In genomic region chr4:46344288-46344687, GRCm38 (mm10) we compare ENCODE assay signal across 9 mouse cellular contexts. TPM values are rescaled to one million over a fixed set of nuclear protein-coding genes. Genes with fewer than 3 reads are reported as not detected.
A peak's percentile ranks its signal among the peaks of the same experiment; 100 is the strongest.
DNase-seq lines count a peak whose midpoint lies in the region; ATAC-seq lines count a peak whose summit lies in the region.
"Had no signal": no experiment of that assay in that cellular context is flagged by ENCODE, and none has a peak within 500 bp of the region (broad histone marks: within the 10 kb centered on the region; RNA-seq: fewer than 3 reads in every experiment).

No protein-coding gene starts in this region.

- no peak overlapping the region for H3K27ac ChIP-seq in lung, embryonic 16.5 days (ENCODE audit: low read length)
- no peak overlapping the region for H3K27ac ChIP-seq in embryonic facial prominence, embryonic 13.5 days
- H3K27ac ChIP-seq in stomach, embryonic 14.5 days (ENCODE audit: low read length) = no peak overlapping the region
- H3K27ac ChIP-seq: macrophage had no signal

- no peak overlapping the region for H3K9ac ChIP-seq in lung, embryonic 16.5 days (ENCODE audit: low read length)
- H3K9ac ChIP-seq in embryonic facial prominence, embryonic 13.5 days = peak overlapping the region; percentile 32; the same call in 1 of the 2 replicates
- H3K9ac ChIP-seq in stomach, embryonic 14.5 days (replicated peaks; ENCODE audit: low read depth, low read length) = no peak overlapping the region

- WGBS in lung, embryonic 16.5 days = under 1% methylated on average over 41 of the region's 51 CpGs
- under 1% methylated on average over 51 of the region's 51 CpGs for WGBS in embryonic facial prominence, embryonic 13.5 days
- under 1% methylated on average over 49 of the region's 51 CpGs for WGBS in stomach, embryonic 14.5 days

- H3K4me1 ChIP-seq in lung, embryonic 16.5 days (replicated peaks; ENCODE audit: control insufficient read depth, insufficient read depth, low read length) = peaks cover 5% of the 10 kb centered on the region
- peaks cover 30% of the 10 kb centered on the region for H3K4me1 ChIP-seq in embryonic facial prominence, embryonic 13.5 days
- 0 out of 2 replicates have a peak, but pooled peaks cover 3% of the 10 kb centered on the region for H3K4me1 ChIP-seq in stomach, embryonic 14.5 days (ENCODE audit: control insufficient read depth, insufficient read depth, low read length)

- ATAC-seq in lung, embryonic 16.5 days (ENCODE audit: low read depth) = no peak
- ATAC-seq in embryonic facial prominence, embryonic 13.5 days (ENCODE audit: insufficient number of reproducible peaks, insufficient read depth, low FRiP score, low TSS enrichment, low read depth) = no peak
- ATAC-seq in stomach, embryonic 14.5 days (ENCODE audit: insufficient number of reproducible peaks, insufficient read depth, low FRiP score, low read depth) = no peak

- DNase-seq in lung, postnatal 25 days (ENCODE audit: low spot score) = no peak
- peak; percentile 55 for DNase-seq in induced T-regulatory cell, adult 2 months (ENCODE audit: low read depth)
- DNase-seq in lung, postnatal 14 days = peak; percentile 13
- DNase-seq in ovary, postnatal 14 days (ENCODE audit: low spot score) = no peak
- no peak for DNase-seq in cerebellum, postnatal 14 days

- peak overlapping the region; percentile 42 for H3K4me3 ChIP-seq in lung, embryonic 16.5 days (ENCODE audit: low read length)
- H3K4me3 ChIP-seq in embryonic facial prominence, embryonic 13.5 days = peak overlapping the region; percentile 44
- peak overlapping the region; percentile 32 for H3K4me3 ChIP-seq in stomach, embryonic 14.5 days (ENCODE audit: low read depth, low read length)

- peaks cover 98% of the 10 kb centered on the region for H3K27me3 ChIP-seq in lung, embryonic 16.5 days (ENCODE audit: control insufficient read depth, insufficient read depth, low read depth, low read length)
- H3K27me3 ChIP-seq in embryonic facial prominence, embryonic 13.5 days = peaks cover 99% of the 10 kb centered on the region
- H3K27me3 ChIP-seq in stomach, embryonic 14.5 days (ENCODE audit: control insufficient read depth, insufficient read depth, low read length) = peaks cover 76% of the 10 kb centered on the region

- no peaks in the 10 kb centered on the region for H3K36me3 ChIP-seq in lung, embryonic 16.5 days (ENCODE audit: control insufficient read depth, insufficient read depth, low read length)
- H3K36me3 ChIP-seq in embryonic facial prominence, embryonic 13.5 days = no peaks in the 10 kb centered on the region
- H3K36me3 ChIP-seq in stomach, embryonic 14.5 days (ENCODE audit: control insufficient read depth, insufficient read depth, low read length) = no peaks in the 10 kb centered on the region

- H3K4me2 ChIP-seq in lung, embryonic 16.5 days (ENCODE audit: low read depth, low read length) = peak overlapping the region; percentile 55
- peak overlapping the region; percentile 58 for H3K4me2 ChIP-seq in embryonic facial prominence, embryonic 13.5 days
- H3K4me2 ChIP-seq in stomach, embryonic 14.5 days (replicated peaks; ENCODE audit: low read depth, low read length) = peak overlapping the region; percentile 44

- H3K9me3 ChIP-seq in lung, embryonic 16.5 days (ENCODE audit: control insufficient read depth, low read length) = no peaks in the 10 kb centered on the region; the same call in 1 of the 2 replicates
- no peaks in the 10 kb centered on the region for H3K9me3 ChIP-seq in embryonic facial prominence, embryonic 13.5 days
- no peaks in the 10 kb centered on the region for H3K9me3 ChIP-seq in stomach, embryonic 14.5 days (ENCODE audit: control insufficient read depth, low read depth, low read length)

RNA-seq across cellular contexts. Expression of gene Foxe1, which starts 0.9 kb away (rescaled TPM):
- polyA plus RNA-seq in lung, embryonic 16.5 days (2015; fragmentation: Nextera tagmentation; extraction: Ambion mirVana) = not detected in 2 replicates
- polyA plus RNA-seq in embryonic facial prominence, embryonic 13.5 days (2015; fragmentation: Nextera tagmentation; extraction: Ambion mirVana) = 0.81 and 0.91 TPM in 2 replicates
- 0.27 and 0.60 TPM in 2 replicates for polyA plus RNA-seq in stomach, embryonic 14.5 days (2014; fragmentation: Nextera tagmentation; extraction: Ambion mirVana)
- polyA plus RNA-seq: macrophage had no signal

RNA-seq across cellular contexts. Expression of gene Trmo, which starts 44.9 kb away (rescaled TPM):
- 10.8 and 12.2 TPM in 2 replicates for polyA plus RNA-seq in lung, embryonic 16.5 days (2015; fragmentation: Nextera tagmentation; extraction: Ambion mirVana)
- 8.3 and 9.3 TPM in 2 replicates for polyA plus RNA-seq in embryonic facial prominence, embryonic 13.5 days (2015; fragmentation: Nextera tagmentation; extraction: Ambion mirVana)
- 8.9 and 11.2 TPM in 2 replicates for polyA plus RNA-seq in stomach, embryonic 14.5 days (2014; fragmentation: Nextera tagmentation; extraction: Ambion mirVana)

Comparison
In these comparisons a context has a peak if more than half of its experiments do, and no peak if none do; other contexts are left out.
1. DNase-seq: peak in induced T-regulatory cell, adult 2 months (single experiment) and lung, postnatal 14 days (single experiment); none in lung, postnatal 25 days (single experiment), ovary, postnatal 14 days (single experiment) and cerebellum, postnatal 14 days (0 of 2).
2. Peak in every context shown above with its lines, with median percentiles within 50 percentile points of each other: H3K4me2 ChIP-seq and H3K4me3 ChIP-seq.